Mouse (Mus musculus): ENCODE results near the gene Arsj.

Gene Arsj

GRCm38 (mm10) chr3:126404199-126404598 is 40.7 kb downstream of the Arsj start:
- no peak for DNase-seq

GRCm38 (mm10) chr3:126430524-126431064 is 67.1 kb downstream of the Arsj start:
- no peak for DNase-seq

- DNase-seq, result no peak
Observed at GRCm38 (mm10) chr3:126439331-126439730, 75.8 kb downstream of the Arsj start.

GRCm38 (mm10) chr3:126449058-126449457 is 85.6 kb downstream of the Arsj start:
- DNase-seq, result no peak

GRCm38 (mm10) chr3:126449515-126449914 is 86.0 kb downstream of the Arsj start:
- DNase-seq, result no peak

GRCm38 (mm10) chr3:126455787-126456482 is 92.5 kb downstream of the Arsj start:
- no peak for DNase-seq

- DNase-seq, result no peak
Observed at GRCm38 (mm10) chr3:126463119-126463815, 99.8 kb downstream of the Arsj start.

- DNase-seq, result no peak
Observed at GRCm38 (mm10) chr3:126464262-126464661, 100.8 kb downstream of the Arsj start.
